Mouse (Mus musculus) lung, adult 2 months (tissue): Measurements from ENCODE around the gene Tcl1b1. TPM values are rescaled to one million over a fixed set of nuclear protein-coding genes. Genes with fewer than 3 reads are reported as not detected.

ENCODE experiments used
- DNase-seq: peaks from one replicate; pipeline ENCODE4 v3.0.0; 2022
- H3K4me1 ChIP-seq: fragments of 200-500 bp; 2 replicates; pipeline ENCODE4 v1.6.1; 2011; ENCODE audit warnings: low read length; ENCODE audit not compliant: control insufficient read depth, insufficient read depth
- H3K4me3 ChIP-seq: fragments of 200-500 bp; replicated peaks from 2 replicates; pipeline ENCODE3; 2011; ENCODE audit warnings: low read depth, mild to moderate bottlenecking, control low read depth, low read length; ENCODE audit errors: extremely low read depth
- CTCF ChIP-seq: fragments of 200-500 bp; IDR thresholded peaks from 2 replicates; pipeline ENCODE4 v1.5.1; 2011; ENCODE audit warnings: mild to moderate bottlenecking, low read length, control low read depth; ENCODE audit not compliant: insufficient read depth
- POLR2A ChIP-seq: fragments of 200-500 bp; IDR thresholded peaks from 2 replicates; pipeline ENCODE4 v1.6.1; 2011; ENCODE audit warnings: low read depth, mild to moderate bottlenecking, control low read depth, low read length, borderline replicate concordance; ENCODE audit errors: extremely low read depth
- WGBS: fragments of 180-500 bp; shearing (Covaris S2); methylation state at CpG from one replicate; pipeline ENCODE4 v1.1.7; 2018; 5-methylcytosine and 5-hydroxymethylcytosine counted together
- polyA plus RNA-seq: library from polyadenylated mRNA; depleted of rRNA; stranded (reverse); fragments of >200 nt; gene quantifications from 2 replicates; pipeline ENCODE4 v1.2.3, GENCODE M21; 2012; rRNA removed

Tcl1b1 gene
- polyA plus RNA-seq, 1 experiment = not detected

GRCm38 (mm10) chr12:105207071-105207470 is 47.6 kb downstream of the Tcl1b1 start:
- no peak for DNase-seq
- WGBS = 53% methylated on average over 1 of the region's 1 CpGs
- Histone ChIP-seq H3K4me3 (no peak overlapping the region), H3K4me1 (no peaks in the 10 kb centered on the region)
- no peak for TF ChIP-seq POLR2A
- no peak for TF ChIP-seq CTCF

- DNase-seq = no peak
- no peak overlapping the region for H3K4me3 ChIP-seq
- no peaks in the 10 kb centered on the region for H3K4me1 ChIP-seq
- 87% methylated on average over 1 of the region's 1 CpGs for WGBS
- TF ChIP-seq POLR2A (no peak), CTCF (no peak)
Observed at GRCm38 (mm10) chr12:105208441-105208840, 49.0 kb downstream of the Tcl1b1 start.

GRCm38 (mm10) chr12:105209231-105209630 is 49.7 kb downstream of the Tcl1b1 start:
- DNase-seq = no peak
- H3K4me1 ChIP-seq = no peaks in the 10 kb centered on the region
- TF ChIP-seq CTCF (no peak), POLR2A (no peak)
- WGBS = 89% methylated on average over 7 of the region's 7 CpGs
- H3K4me3 ChIP-seq = no peak overlapping the region

Other genes with a start within 250 kb of the Tcl1b1 start
- gene Syne3, start 149.9 kb upstream of the Tcl1b1 start, polyA plus RNA-seq = 3.5 and 3.7 TPM in 2 replicates
- gene Glrx5, start 127.0 kb upstream of the Tcl1b1 start, polyA plus RNA-seq = 43.1 and 54.7 TPM in 2 replicates
- gene Tcl1b2, start 13.7 kb upstream of the Tcl1b1 start, polyA plus RNA-seq = not detected in 2 replicates
- not detected in 2 replicates for gene Tcl1b5, start 16.7 kb downstream of the Tcl1b1 start, polyA plus RNA-seq
- not detected in 2 replicates for gene Tcl1b3, start 31.4 kb downstream of the Tcl1b1 start, polyA plus RNA-seq
- not detected in 2 replicates for gene Tcl1b4, start 42.3 kb downstream of the Tcl1b1 start, polyA plus RNA-seq
- not detected in 2 replicates for gene Tcl1, start 63.1 kb downstream of the Tcl1b1 start, polyA plus RNA-seq
- gene Tunar, start 174.2 kb downstream of the Tcl1b1 start, polyA plus RNA-seq = not detected in 2 replicates